In genomic region chr6:117660576-117660975, GRCm38 (mm10) we compare ENCODE assay signal across 8 mouse cellular contexts.
DNase-seq lines count a peak whose midpoint lies in the region; ATAC-seq and TF ChIP-seq lines count a peak whose summit lies in the region.

No protein-coding gene starts in this region.

- 5% methylated on average over 1 of the region's 1 CpGs for WGBS in kidney, embryonic 15.5 days
- 11% methylated on average over 1 of the region's 1 CpGs for WGBS in stomach, postnatal 0 days

- no peak overlapping the region for H3K27ac ChIP-seq in kidney, embryonic 15.5 days
- no peak overlapping the region for H3K27ac ChIP-seq in ES-E14 (ENCODE audit: insufficient read depth, low read depth, low read length, poor library complexity, severe bottlenecking)
- H3K27ac ChIP-seq in stomach, postnatal 0 days (replicated peaks): no peak overlapping the region

- no peak overlapping the region for H3K9ac ChIP-seq in kidney, embryonic 15.5 days
- H3K9ac ChIP-seq in ES-E14 (ENCODE audit: insufficient read depth, low read depth, low read length, poor library complexity, severe bottlenecking): no peak overlapping the region
- no peak overlapping the region for H3K9ac ChIP-seq in stomach, postnatal 0 days (ENCODE audit: low read length)

- intact Hi-C loops in gastrocnemius, postnatal 36 days (cut with DNase I): loop anchor here (10.0 kb wide), 1 partner anchor 164 kb away; no protein-coding TSS in a partner anchor

- TF ChIP-seq EP300 in stomach, postnatal 0 days (optimal IDR thresholded peaks at IDR 0.05): no peak

- H3K4me3 ChIP-seq in kidney, embryonic 15.5 days (replicated peaks): no peak overlapping the region
- H3K4me3 ChIP-seq in ES-E14 (ENCODE audit: insufficient read depth in 1 of 2, low read depth in 1 of 2, low read length in 2 of 2, poor library complexity in 1 of 2, severe bottlenecking in 1 of 2): no peak overlapping the region
- H3K4me3 ChIP-seq in stomach, postnatal 0 days (ENCODE audit: low read depth, low read length): no peak overlapping the region

- peak; percentile 34 for DNase-seq in kidney, adult 18-20 months
- DNase-seq in ES-E14 (ENCODE audit: low read depth, low spot score): peak; percentile 48
- peak; percentile 41 for DNase-seq in brain, adult 2 months (ENCODE audit: low read depth, low spot score)
- peak; percentile 46 to 61 for DNase-seq in kidney, postnatal 4 days
- peak; percentile 29 for DNase-seq in stomach, postnatal 0 days (ENCODE audit: low spot score)
- no peak for DNase-seq in Muller cell, postnatal 12 days (ENCODE audit: inconsistent ontology term)
- DNase-seq in gastrocnemius, postnatal 36 days: no peak

- no peaks in the 10 kb centered on the region for H3K27me3 ChIP-seq in kidney, embryonic 15.5 days
- no peaks in the 10 kb centered on the region for H3K27me3 ChIP-seq in stomach, postnatal 0 days (ENCODE audit: control insufficient read depth, insufficient read depth, low read length)

- H3K36me3 ChIP-seq in kidney, embryonic 15.5 days: no peaks in the 10 kb centered on the region
- no peaks in the 10 kb centered on the region for H3K36me3 ChIP-seq in ES-E14 (ENCODE audit: control insufficient read depth, insufficient read depth, low read length, poor library complexity, severe bottlenecking)
- H3K36me3 ChIP-seq in stomach, postnatal 0 days (ENCODE audit: control insufficient read depth, insufficient read depth, low read length): no peaks in the 10 kb centered on the region

- H3K4me2 ChIP-seq in kidney, embryonic 15.5 days: no peak overlapping the region
- H3K4me2 ChIP-seq in stomach, postnatal 0 days (replicated peaks; ENCODE audit: low read depth): no peak overlapping the region

- in situ Hi-C loops in ES-E14 (cut with MboI; ENCODE audit: low sequenced_read_pairs in 2 of 2, unreplicated experiment in 2 of 2): loop anchor here in 1 of 2 experiments (25.0 kb wide), 1 partner anchor 177 kb away; the partner anchor contains the start of gene Zfp637

- no peak for ATAC-seq in kidney, embryonic 15.5 days (replicated peaks; ENCODE audit: low FRiP score)
- no peak for ATAC-seq in stomach, postnatal 0 days (ENCODE audit: low FRiP score, low TSS enrichment)

- peak; percentile 73 for TF ChIP-seq CTCF in stomach, postnatal 0 days (IDR thresholded peaks at IDR 0.05; ENCODE audit: low read depth)

- no peaks in the 10 kb centered on the region for H3K4me1 ChIP-seq in kidney, embryonic 15.5 days
- no peaks in the 10 kb centered on the region for H3K4me1 ChIP-seq in ES-E14 (ENCODE audit: control insufficient read depth in 2 of 2, insufficient read depth in 2 of 2, low read length in 2 of 2, poor library complexity in 1 of 2)
- H3K4me1 ChIP-seq in stomach, postnatal 0 days (replicated peaks; ENCODE audit: control insufficient read depth, insufficient read depth): no peaks in the 10 kb centered on the region

- H3K9me3 ChIP-seq in kidney, embryonic 15.5 days (replicated peaks): no peaks in the 10 kb centered on the region
- no peaks in the 10 kb centered on the region for H3K9me3 ChIP-seq in ES-E14 (ENCODE audit: control insufficient read depth, insufficient read depth, low read depth, low read length)
- no peaks in the 10 kb centered on the region for H3K9me3 ChIP-seq in stomach, postnatal 0 days (ENCODE audit: control insufficient read depth, low read length)

TF ChIP-seq in ES-E14, 5 proteins besides CTCF, POLR2A, EP300 and RAD21:
- TF ChIP-seq MAFK (IDR thresholded peaks at IDR 0.05; ENCODE audit: insufficient read depth, low read depth, low read length): no peak
- TF ChIP-seq ZC3H11A (IDR thresholded peaks at IDR 0.05; ENCODE audit: borderline replicate concordance, low read depth, low read length): peak; percentile 11; the same call in 1 of the 2 replicates
TF ChIP-seq in ES-E14: peak in this region for 1.

Comparison
In these comparisons a context has a peak if more than half of its experiments do, and no peak if none do; other contexts are left out.
1. DNase-seq: peak in kidney, adult 18-20 months (single experiment), ES-E14 (single experiment), brain, adult 2 months (single experiment), kidney, postnatal 4 days (2 of 2) and stomach, postnatal 0 days (single experiment); none in Muller cell, postnatal 12 days (single experiment) and gastrocnemius, postnatal 36 days (0 of 2).